ENCODE assay signal across 9 mouse cellular contexts in genomic region chr9:54323456-54323855, GRCm38 (mm10). TPM values are rescaled to one million over a fixed set of nuclear protein-coding genes. Genes with fewer than 3 reads are reported as not detected.
DNase-seq lines count a peak whose midpoint lies in the region; ATAC-seq lines count a peak whose summit lies in the region.
"Had no signal": no experiment of that assay in that cellular context is flagged by ENCODE, and none has a peak within 500 bp of the region (broad histone marks: within the 10 kb centered on the region; RNA-seq: fewer than 3 reads in every experiment).

No protein-coding gene starts in this region.

- no peaks in the 10 kb centered on the region for H3K9me3 ChIP-seq in hindbrain, embryonic 10.5 days
- no peaks in the 10 kb centered on the region for H3K9me3 ChIP-seq in hindbrain, embryonic 16.5 days (ENCODE audit: control insufficient read depth, low read length)

- WGBS in hindbrain, embryonic 10.5 days = 47% methylated on average over 8 of the region's 8 CpGs
- 42% methylated on average over 8 of the region's 8 CpGs for WGBS in hindbrain, embryonic 16.5 days

- no peaks in the 10 kb centered on the region for H3K4me1 ChIP-seq in hindbrain, embryonic 10.5 days (replicated peaks)
- H3K4me1 ChIP-seq in hindbrain, embryonic 16.5 days (ENCODE audit: control insufficient read depth, insufficient read depth, low read depth, low read length) = no peaks in the 10 kb centered on the region

- H3K27ac ChIP-seq in hindbrain, embryonic 10.5 days = no peak overlapping the region
- no peak overlapping the region for H3K27ac ChIP-seq in hindbrain, embryonic 16.5 days (ENCODE audit: low read depth, low read length)

- H3K4me2 ChIP-seq in hindbrain, embryonic 16.5 days (ENCODE audit: low read length) = no peak overlapping the region

- no peak for ATAC-seq in hindbrain, embryonic 16.5 days

- no peak overlapping the region for H3K4me3 ChIP-seq in hindbrain, embryonic 10.5 days
- no peak overlapping the region for H3K4me3 ChIP-seq in hindbrain, embryonic 16.5 days (ENCODE audit: low read length)

- DNase-seq in hindbrain, embryonic 10.5 days (ENCODE audit: low spot score) = peak; percentile 11
- DNase-seq in right cerebral cortex, adult 18-20 months = peak; percentile 5
- no peak for DNase-seq in right cerebral cortex, postnatal 25 days
- peak; percentile 8 for DNase-seq in embryo, embryonic 11.5 days (ENCODE audit: low read depth, low spot score)
- no peak for DNase-seq in thymus, adult 18-20 months
- DNase-seq in thymus, postnatal 10 days (ENCODE audit: low spot score in 2 of 2) = no peak

- H3K9ac ChIP-seq in hindbrain, embryonic 16.5 days (ENCODE audit: low read depth, low read length) = no peak overlapping the region

- no peaks in the 10 kb centered on the region for H3K36me3 ChIP-seq in hindbrain, embryonic 10.5 days
- no peaks in the 10 kb centered on the region for H3K36me3 ChIP-seq in hindbrain, embryonic 16.5 days (ENCODE audit: control insufficient read depth, insufficient read depth, low read length)

- H3K27me3 ChIP-seq in hindbrain, embryonic 10.5 days (ENCODE audit: insufficient read depth, poor library complexity, severe bottlenecking) = no peaks in the 10 kb centered on the region
- H3K27me3 ChIP-seq in hindbrain, embryonic 16.5 days (replicated peaks; ENCODE audit: control insufficient read depth, insufficient read depth, low read length) = no peaks in the 10 kb centered on the region

RNA-seq across cellular contexts. Expression of gene Gldn, which starts 37.2 kb away (rescaled TPM):
- polyA plus RNA-seq in hindbrain, embryonic 10.5 days (2016; fragmentation: Nextera tagmentation; extraction: Ambion mirVana) = 0.07 and 0.20 TPM in 2 replicates
- 0.30 and 0.45 TPM in 2 replicates for polyA plus RNA-seq in hindbrain, embryonic 16.5 days (2015; fragmentation: Nextera tagmentation; extraction: Ambion mirVana)
- polyA plus RNA-seq: intestine, embryonic 14.5 days; stomach, embryonic 14.5 days had no signal

RNA-seq across cellular contexts. Expression of gene Cyp19a1, which starts 55.5 kb away (rescaled TPM):
- not detected in 2 replicates for polyA plus RNA-seq in hindbrain, embryonic 10.5 days (2016; fragmentation: Nextera tagmentation; extraction: Ambion mirVana)
- polyA plus RNA-seq in hindbrain, embryonic 16.5 days (2015; fragmentation: Nextera tagmentation; extraction: Ambion mirVana) = 0.16 TPM in 1 of 2 replicates, not detected in the other
- polyA plus RNA-seq: intestine, embryonic 14.5 days; stomach, embryonic 14.5 days had no signal

Comparison
In these comparisons a context has a peak if more than half of its experiments do, and no peak if none do; other contexts are left out.
1. DNase-seq: peak in hindbrain, embryonic 10.5 days (single experiment), right cerebral cortex, adult 18-20 months (single experiment) and embryo, embryonic 11.5 days (single experiment); none in right cerebral cortex, postnatal 25 days (single experiment), thymus, adult 18-20 months (0 of 2) and thymus, postnatal 10 days (0 of 2).